Mouse (Mus musculus) myocyte (in vitro differentiated cells): ENCODE measurements around the gene Ctns. TPM values are rescaled to one million over a fixed set of nuclear protein-coding genes. Genes with fewer than 3 reads are reported as not detected.

ENCODE experiments used
- H3K27me3 ChIP-seq: one replicate; pipeline ENCODE4 v1.6.1; 2011; ENCODE audit not compliant: control insufficient read depth, insufficient read depth, insufficient read length
- H3K36me3 ChIP-seq: one replicate; pipeline ENCODE4 v1.6.1; 2011; ENCODE audit not compliant: control insufficient read depth, insufficient read depth
- H3K4me2 ChIP-seq: one replicate; pipeline ENCODE4 v1.6.1; 2011; ENCODE audit warnings: low read depth, control low read depth
- H3K4me3 ChIP-seq: one replicate; pipeline ENCODE4 v1.5.1; 2011; ENCODE audit warnings: mild to moderate bottlenecking, control low read depth, moderate library complexity
- H3K79me2 ChIP-seq: one replicate; pipeline ENCODE4 v1.6.1; 2011; ENCODE audit not compliant: control insufficient read depth, insufficient read depth
- H3ac ChIP-seq: one replicate; pipeline ENCODE4 v1.6.1; 2011; ENCODE audit not compliant: control insufficient read depth, insufficient read length
- CEBPB ChIP-seq: IDR thresholded peaks from 2 replicates; pipeline ENCODE4 v1.6.1; 2011; ENCODE audit warnings: mild to moderate bottlenecking, moderate library complexity; ENCODE audit not compliant: poor library complexity, insufficient read depth, severe bottlenecking
- E2F4 ChIP-seq: IDR thresholded peaks from one replicate; pipeline ENCODE4 v1.6.1; 2011; ENCODE audit warnings: mild to moderate bottlenecking, control low read depth, moderate library complexity; ENCODE audit not compliant: insufficient read depth
- MAX ChIP-seq: IDR thresholded peaks from one replicate; pipeline ENCODE4 v1.6.1; 2011; ENCODE audit warnings: low read depth, mild to moderate bottlenecking, control low read depth
- MYOD1 ChIP-seq, 3 experiments: IDR thresholded peaks; one replicate each; pipeline ENCODE4 v1.6.1; 2011; ENCODE audit warnings: control low read depth in 2 of 3, low read depth in 2 of 3, mild to moderate bottlenecking in 2 of 3, moderate library complexity in 1 of 3; ENCODE audit not compliant: insufficient read length in 2 of 3, control insufficient read depth in 1 of 3
- MYOG ChIP-seq, 3 experiments: IDR thresholded peaks; one replicate each; pipeline ENCODE4 v1.6.1; 2011; ENCODE audit warnings: control low read depth in 2 of 3, low read depth in 2 of 3, mild to moderate bottlenecking in 2 of 3; ENCODE audit not compliant: insufficient read length in 2 of 3, control insufficient read depth in 1 of 3, insufficient read depth in 1 of 3
- POLR2A ChIP-seq: IDR thresholded peaks from one replicate; pipeline ENCODE4 v1.6.1; 2011; ENCODE audit warnings: low read depth, mild to moderate bottlenecking, control low read depth, moderate library complexity; ENCODE audit not compliant: insufficient read length
- POLR2AphosphoS2 ChIP-seq: IDR thresholded peaks from one replicate; pipeline ENCODE4 v1.6.1; 2011; ENCODE audit warnings: low read depth, control low read depth; ENCODE audit not compliant: insufficient read length
- REST ChIP-seq: IDR thresholded peaks from one replicate; pipeline ENCODE4 v1.6.1; 2011; ENCODE audit warnings: mild to moderate bottlenecking, control low read depth, moderate library complexity; ENCODE audit not compliant: insufficient read depth, insufficient read length
- SRF ChIP-seq: IDR thresholded peaks from one replicate; pipeline ENCODE4 v1.6.1; 2011; ENCODE audit warnings: low read depth; ENCODE audit not compliant: control insufficient read depth, insufficient read length
- TCF12 ChIP-seq: IDR thresholded peaks from one replicate; pipeline ENCODE4 v1.6.1; 2011; ENCODE audit warnings: mild to moderate bottlenecking, control low read depth; ENCODE audit not compliant: poor library complexity, insufficient read depth, severe bottlenecking
- TCF3 ChIP-seq: IDR thresholded peaks from one replicate; pipeline ENCODE4 v1.6.1; 2011; ENCODE audit warnings: low read depth, control low read depth; ENCODE audit not compliant: insufficient read length
- USF1 ChIP-seq: IDR thresholded peaks from one replicate; pipeline ENCODE4 v1.6.1; 2011; ENCODE audit warnings: low read depth, mild to moderate bottlenecking, control low read depth, moderate library complexity
- polyA plus RNA-seq: library from polyadenylated mRNA; unstranded; fragments of >200 nt; fragmentation: generic; extraction: Trizol; gene quantifications from one replicate; pipeline ENCODE4 v1.2.1, GENCODE M21; 2012; ENCODE audit warnings: missing spikeins

Ctns gene
- polyA plus RNA-seq, 1 experiment = 11.6 TPM

DNA sequence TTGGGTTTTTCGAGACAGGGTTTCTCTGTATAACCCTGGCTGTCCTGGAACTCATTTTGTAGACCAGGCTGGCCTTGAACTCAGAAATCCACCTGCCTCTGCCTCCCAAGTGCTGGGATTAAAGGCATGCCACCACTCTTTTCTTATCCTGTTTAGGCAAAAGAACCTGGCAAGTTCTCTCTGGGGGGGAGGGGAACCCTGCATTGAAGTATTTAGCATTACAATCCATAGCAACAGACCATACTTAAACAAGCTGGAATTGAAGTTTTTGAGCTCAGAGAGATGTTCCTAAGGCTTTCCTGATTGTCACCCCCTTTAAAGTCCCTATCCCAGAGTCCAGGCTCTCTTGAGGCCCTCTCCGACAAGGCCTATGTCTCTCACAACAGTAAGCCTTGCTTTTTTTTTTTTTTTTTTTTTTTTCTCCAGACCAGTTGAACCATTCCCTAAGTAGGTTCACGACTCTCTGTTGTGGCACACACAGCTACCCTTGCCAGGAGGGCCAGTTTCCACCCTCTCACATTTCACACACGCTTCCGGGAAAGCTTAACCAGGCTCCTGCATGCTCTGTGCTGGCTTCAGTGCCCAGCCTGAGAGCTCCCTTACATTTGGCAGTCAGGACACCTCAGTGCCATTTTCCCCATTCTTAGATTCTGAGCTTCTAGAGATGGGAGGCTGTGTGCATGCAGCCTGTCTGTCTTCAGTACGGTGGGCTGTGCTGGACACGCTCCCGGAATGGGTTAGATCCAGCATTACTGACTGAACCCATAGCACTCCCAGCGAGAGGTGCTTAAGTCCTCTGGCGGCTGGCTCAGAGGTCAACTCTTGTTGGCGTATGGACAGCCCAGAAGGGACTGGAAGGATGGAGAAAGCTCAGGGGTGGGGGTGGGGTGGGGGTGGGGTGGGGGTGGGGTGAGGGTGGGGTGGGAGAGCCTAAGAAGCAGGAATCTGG is 52.5 kb downstream of the Ctns start:
- Histone ChIP-seq H3K27me3 (no peaks in the 10 kb centered on the region), H3K4me2 (no peak overlapping the region), H3K36me3 (no peaks in the 10 kb centered on the region), H3K79me2 (no peaks in the 10 kb centered on the region), H3K4me3 (no peak overlapping the region), H3ac (no peak overlapping the region)
- TF ChIP-seq POLR2A (no peak), SRF (no peak), MYOG (IDR thresholded peaks at IDR 0.05; ENCODE audit: control insufficient read depth in 1 of 3, insufficient read depth in 1 of 3, insufficient read length in 2 of 3, low read depth in 2 of 3) (no peak), MYOD1 (IDR thresholded peaks at IDR 0.05; ENCODE audit: control insufficient read depth in 1 of 3, insufficient read length in 2 of 3, low read depth in 2 of 3) (no peak), CEBPB (no peak), USF1 (no peak), E2F4 (no peak), REST (no peak)

DNA sequence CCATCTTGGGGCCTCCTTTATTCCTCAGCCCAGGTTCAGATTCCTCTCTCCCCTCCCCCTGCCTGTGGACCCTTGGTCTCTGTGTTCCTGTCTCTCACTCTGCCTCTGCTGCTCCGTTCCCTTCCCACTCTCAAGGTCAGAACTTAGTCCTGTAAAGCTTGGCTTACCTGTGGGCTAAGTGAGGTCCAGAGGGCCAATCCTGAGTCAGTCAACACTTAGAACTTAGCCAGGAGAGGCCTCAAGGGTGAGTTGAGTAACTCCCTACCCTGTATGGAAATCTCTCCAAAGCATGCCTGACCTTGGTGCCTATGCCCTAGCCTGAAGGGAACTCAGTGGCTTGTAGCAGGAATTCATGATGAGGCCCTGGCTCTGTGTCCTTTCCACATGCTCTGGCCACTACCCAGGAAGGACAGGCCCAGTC is 54.6 kb downstream of the Ctns start:
- Histone ChIP-seq H3ac (no peak overlapping the region), H3K36me3 (no peaks in the 10 kb centered on the region), H3K4me3 (no peak overlapping the region), H3K27me3 (no peaks in the 10 kb centered on the region), H3K4me2 (no peak overlapping the region), H3K79me2 (no peaks in the 10 kb centered on the region)
- no peak for TF ChIP-seq SRF
- TF ChIP-seq MYOD1 (IDR thresholded peaks at IDR 0.05; ENCODE audit: control insufficient read depth in 1 of 3, insufficient read length in 2 of 3, low read depth in 2 of 3) = no peak
- no peak for TF ChIP-seq USF1

DNA sequence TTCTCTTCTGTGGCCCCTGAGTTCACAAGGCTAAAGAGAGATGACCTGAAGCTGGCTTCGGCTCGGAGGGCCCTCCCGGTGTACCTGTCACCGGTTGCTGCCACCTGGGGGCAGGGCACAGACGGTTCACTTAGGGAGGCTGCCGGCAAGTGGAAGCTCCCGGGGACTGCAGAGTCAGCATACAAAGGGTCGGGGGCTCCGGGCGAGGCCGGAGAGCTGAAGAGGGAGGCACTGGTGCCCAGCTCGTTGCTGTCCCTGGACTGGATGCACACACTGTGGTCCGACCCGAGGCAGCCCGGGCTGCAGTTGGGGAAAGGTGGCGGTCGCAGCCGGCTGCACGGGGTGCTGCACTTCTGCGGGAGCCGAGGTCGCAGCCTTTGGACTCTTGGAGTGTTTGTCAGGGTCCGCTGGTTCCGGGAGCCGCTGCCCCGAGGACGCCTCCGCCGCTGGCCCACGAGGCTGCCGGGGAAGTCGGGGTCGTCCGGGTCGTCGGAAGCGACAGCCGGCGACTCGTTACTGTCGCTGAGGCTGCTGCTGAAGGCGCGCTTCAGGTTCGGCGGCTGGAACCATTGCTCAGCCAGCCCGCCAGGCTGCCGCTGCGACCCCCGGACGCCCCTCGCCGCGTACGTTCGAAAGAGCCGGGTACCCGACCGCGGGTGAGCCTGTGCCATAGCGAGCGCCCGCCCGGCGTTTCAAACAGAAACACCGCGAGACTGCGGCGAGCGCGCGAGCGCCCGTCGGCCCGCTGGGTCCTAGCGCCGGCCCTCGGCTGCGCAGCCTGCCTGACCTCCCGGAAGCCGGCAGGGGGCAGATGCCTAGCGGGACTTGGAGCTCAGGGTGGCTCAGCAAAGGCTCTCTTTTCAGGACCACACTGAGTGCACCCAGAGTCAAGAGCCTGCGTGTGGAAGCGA is 61.0 kb downstream of the Ctns start, which contains the start of gene Haspin:
Haspin (minus strand) TSS at position 704 of the 911 bp plus-strand sequence.
- peak; percentile 73 for TF ChIP-seq POLR2A
- TF ChIP-seq E2F4 = peak; percentile 98
- peak in 2 of 3 experiments; percentile 22 to 74 for TF ChIP-seq MYOG (IDR thresholded peaks at IDR 0.05; ENCODE audit: control insufficient read depth in 1 of 3, insufficient read depth in 1 of 3, insufficient read length in 2 of 3, low read depth in 2 of 3)
- TF ChIP-seq TCF12 = no peak
- peak; percentile 62 for TF ChIP-seq POLR2AphosphoS2
- peak; percentile 47 for TF ChIP-seq SRF
- H3K4me3 ChIP-seq = peak within 1 kb of the TSS; percentile 60
- no peaks in the 10 kb centered on the region for H3K36me3 ChIP-seq
- no peaks in the 10 kb centered on the region for H3K27me3 ChIP-seq
- peak within 1 kb of the TSS; percentile 21 for H3ac ChIP-seq
- H3K4me2 ChIP-seq = peak within 1 kb of the TSS; percentile 68
- H3K79me2 ChIP-seq = peaks cover 40% of the 10 kb centered on the region

DNA sequence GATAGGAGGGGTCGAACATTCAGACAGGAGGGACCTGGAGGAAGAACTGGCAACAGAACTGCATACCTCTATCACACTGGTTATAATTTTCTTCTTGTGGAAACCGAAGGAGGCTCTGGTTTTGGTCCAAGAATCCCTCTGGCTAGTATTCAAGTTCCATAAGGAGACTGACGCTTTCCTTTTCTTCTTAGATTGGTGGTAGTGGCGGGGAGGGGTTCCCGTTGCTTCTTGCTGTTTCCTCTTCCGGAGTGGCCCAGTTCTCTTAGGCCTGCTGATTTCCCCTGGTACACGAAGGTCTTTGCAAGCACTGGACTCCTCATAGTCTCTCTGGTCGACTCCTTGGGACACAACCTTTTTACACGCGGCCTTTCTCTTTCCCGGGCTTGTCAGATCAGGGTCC is 61.7 kb downstream of the Ctns start:
- peaks cover 45% of the 10 kb centered on the region for H3K79me2 ChIP-seq
- H3K27me3 ChIP-seq = no peaks in the 10 kb centered on the region
- TF ChIP-seq TCF3 (no peak), POLR2AphosphoS2 (no peak), MAX (no peak)
- H3ac ChIP-seq = peak overlapping the region; percentile 21
- peak overlapping the region; percentile 68 for H3K4me2 ChIP-seq
- peak overlapping the region; percentile 60 for H3K4me3 ChIP-seq
- H3K36me3 ChIP-seq = no peaks in the 10 kb centered on the region

DNA sequence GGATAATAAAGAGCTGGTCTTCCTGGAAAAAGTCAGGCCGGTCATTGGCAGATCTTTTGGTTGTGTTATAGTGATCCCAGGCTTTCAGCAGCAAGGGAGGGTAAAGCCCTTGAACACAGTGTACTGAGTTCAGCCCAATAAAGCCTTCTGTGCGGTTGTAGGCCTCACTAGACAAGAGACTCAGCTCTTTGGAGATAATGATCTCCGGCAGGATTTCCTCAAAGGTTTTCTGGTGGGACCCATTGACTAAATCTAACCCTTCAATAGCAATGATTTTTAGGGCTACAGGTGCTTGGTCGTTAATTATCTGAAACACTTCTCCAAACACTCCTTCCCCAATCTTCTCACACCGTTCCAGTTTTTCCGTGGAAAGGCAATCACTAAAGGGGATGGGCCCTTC is 62.3 kb downstream of the Ctns start:
- Histone ChIP-seq H3K79me2 (peaks cover 46% of the 10 kb centered on the region), H3K4me3 (peak overlapping the region; percentile 60), H3ac (no peak overlapping the region), H3K27me3 (no peaks in the 10 kb centered on the region), H3K36me3 (no peaks in the 10 kb centered on the region), H3K4me2 (peak overlapping the region; percentile 68)
- TF ChIP-seq POLR2AphosphoS2 = no peak
- no peak for TF ChIP-seq REST
- no peak for TF ChIP-seq E2F4
- TF ChIP-seq POLR2A = no peak
- TF ChIP-seq TCF12 = no peak
- TF ChIP-seq CEBPB = no peak
- TF ChIP-seq SRF = no peak
- no peak for TF ChIP-seq MYOD1 (IDR thresholded peaks at IDR 0.05; ENCODE audit: control insufficient read depth in 1 of 3, insufficient read length in 2 of 3, low read depth in 2 of 3)
- no peak for TF ChIP-seq TCF3
- TF ChIP-seq MYOG (IDR thresholded peaks at IDR 0.05; ENCODE audit: control insufficient read depth in 1 of 3, insufficient read depth in 1 of 3, insufficient read length in 2 of 3, low read depth in 2 of 3) = no peak
- TF ChIP-seq USF1 = no peak
- no peak for TF ChIP-seq MAX
